Mouse (Mus musculus): Measurements from ENCODE around the gene Rere.

Gene Rere

GRCm38 (mm10) chr4:150420576-150421263 is 139.3 kb downstream of the Rere start:
- no peak for DNase-seq (ENCODE audit: extremely low spot score, low read depth, low spot score)

- no peak for DNase-seq (ENCODE audit: extremely low spot score, low read depth, low spot score)
These were observed 144.8 kb downstream of the Rere start for GRCm38 (mm10) chr4:150426098-150426879.

- DNase-seq (ENCODE audit: extremely low spot score, low read depth, low spot score): no peak
These were observed 145.5 kb downstream of the Rere start for GRCm38 (mm10) chr4:150426880-150427476.

GRCm38 (mm10) chr4:150428762-150429161 is 147.3 kb downstream of the Rere start:
- no peak for DNase-seq (ENCODE audit: extremely low spot score, low read depth, low spot score)

- no peak for DNase-seq (ENCODE audit: extremely low spot score, low read depth, low spot score)
These were observed 152.6 kb downstream of the Rere start for GRCm38 (mm10) chr4:150433827-150434574.

GRCm38 (mm10) chr4:150435590-150435989 is 154.1 kb downstream of the Rere start:
- DNase-seq (ENCODE audit: extremely low spot score, low read depth, low spot score): no peak

GRCm38 (mm10) chr4:150438621-150439020 is 157.2 kb downstream of the Rere start:
- DNase-seq (ENCODE audit: extremely low spot score, low read depth, low spot score): no peak

- no peak for DNase-seq (ENCODE audit: extremely low spot score, low read depth, low spot score)
These were observed 160.5 kb downstream of the Rere start for GRCm38 (mm10) chr4:150441931-150442330.

GRCm38 (mm10) chr4:150444068-150444467 is 162.6 kb downstream of the Rere start:
- no peak for DNase-seq (ENCODE audit: extremely low spot score, low read depth, low spot score)

GRCm38 (mm10) chr4:150446617-150447016 is 165.2 kb downstream of the Rere start:
- DNase-seq (ENCODE audit: extremely low spot score, low read depth, low spot score): no peak

- no peak for DNase-seq (ENCODE audit: extremely low spot score, low read depth, low spot score)
These were observed 166.1 kb downstream of the Rere start for GRCm38 (mm10) chr4:150447517-150447916.

- no peak for DNase-seq (ENCODE audit: extremely low spot score, low read depth, low spot score)
These were observed 167.0 kb downstream of the Rere start for GRCm38 (mm10) chr4:150448433-150448832.

- DNase-seq (ENCODE audit: extremely low spot score, low read depth, low spot score): no peak
These were observed 168.7 kb downstream of the Rere start for GRCm38 (mm10) chr4:150450081-150450691.

- no peak for DNase-seq (ENCODE audit: extremely low spot score, low read depth, low spot score)
These were observed 170.9 kb downstream of the Rere start for GRCm38 (mm10) chr4:150452155-150452847.

GRCm38 (mm10) chr4:150454571-150455306 is 173.3 kb downstream of the Rere start:
- DNase-seq (ENCODE audit: extremely low spot score, low read depth, low spot score): no peak

- no peak for DNase-seq (ENCODE audit: extremely low spot score, low read depth, low spot score)
These were observed 174.3 kb downstream of the Rere start for GRCm38 (mm10) chr4:150455750-150456149.

GRCm38 (mm10) chr4:150456452-150456851 is 175.0 kb downstream of the Rere start:
- DNase-seq (ENCODE audit: extremely low spot score, low read depth, low spot score): no peak

GRCm38 (mm10) chr4:150456886-150457285 is 175.4 kb downstream of the Rere start:
- DNase-seq (ENCODE audit: extremely low spot score, low read depth, low spot score): no peak

GRCm38 (mm10) chr4:150457353-150457752 is 175.9 kb downstream of the Rere start:
- no peak for DNase-seq (ENCODE audit: extremely low spot score, low read depth, low spot score)

GRCm38 (mm10) chr4:150457771-150458170 is 176.3 kb downstream of the Rere start:
- no peak for DNase-seq (ENCODE audit: extremely low spot score, low read depth, low spot score)

Data from hindlimb bud, embryonic 11.5 days (tissue).